Mouse (Mus musculus): ENCODE measurements around the gene Jmjd6.

Jmjd6 gene

DNA sequence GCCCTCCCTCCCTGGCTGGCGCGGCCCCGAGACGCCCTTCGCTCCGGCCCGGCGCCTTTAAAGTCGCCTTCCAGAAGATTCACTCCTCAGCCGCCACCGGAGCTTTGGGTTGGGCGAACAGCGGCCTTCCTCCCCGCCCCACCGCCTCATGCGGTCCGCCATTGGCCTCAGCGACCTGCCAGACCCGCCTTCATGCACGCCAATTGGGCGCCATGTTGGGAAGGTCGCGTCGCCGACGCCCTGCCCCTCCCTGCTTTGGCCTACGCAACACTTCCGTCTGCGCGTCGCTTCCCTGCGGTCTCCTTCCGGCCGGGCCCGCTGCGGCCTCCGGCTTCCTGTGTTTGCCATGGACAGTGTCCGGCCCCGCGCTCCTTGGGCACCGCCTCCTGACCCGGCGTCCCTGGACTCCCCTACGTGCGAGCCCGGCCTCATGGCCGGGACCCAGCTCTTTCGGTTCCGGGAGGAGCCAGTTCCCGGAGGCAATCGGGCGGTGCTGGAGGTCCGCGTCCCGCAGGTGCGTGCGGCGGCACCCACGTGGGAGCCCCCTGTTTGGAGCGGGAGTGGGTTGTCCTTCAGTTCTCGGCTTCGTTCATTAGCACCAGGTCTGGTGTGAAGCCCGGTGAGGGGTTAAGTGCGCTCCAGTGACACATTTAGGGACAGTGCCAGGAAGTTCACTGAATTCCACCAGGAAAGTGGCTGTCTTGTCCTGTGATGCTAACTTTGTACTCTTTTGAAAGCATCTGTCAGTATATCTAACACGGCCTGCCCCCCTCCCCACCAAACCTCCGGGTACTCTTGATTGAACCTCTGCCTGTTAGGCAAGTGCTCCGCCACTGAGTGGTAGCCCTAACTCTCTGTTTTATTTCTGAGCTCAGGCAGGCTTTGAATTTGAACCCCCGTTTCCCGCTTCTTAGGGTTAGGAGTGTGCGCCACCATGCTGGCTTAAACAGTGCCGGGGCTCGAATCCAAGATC lies at the start of gene Jmjd6, which contains the start of gene Mettl23:
Jmjd6 (minus strand) TSS at position 189 of the 973 bp plus-strand sequence.
Mettl23 (plus strand) TSS at position 18 of the 973 bp plus-strand sequence.
- peak; percentile 89 for DNase-seq (ENCODE audit: low spot score)

DNA sequence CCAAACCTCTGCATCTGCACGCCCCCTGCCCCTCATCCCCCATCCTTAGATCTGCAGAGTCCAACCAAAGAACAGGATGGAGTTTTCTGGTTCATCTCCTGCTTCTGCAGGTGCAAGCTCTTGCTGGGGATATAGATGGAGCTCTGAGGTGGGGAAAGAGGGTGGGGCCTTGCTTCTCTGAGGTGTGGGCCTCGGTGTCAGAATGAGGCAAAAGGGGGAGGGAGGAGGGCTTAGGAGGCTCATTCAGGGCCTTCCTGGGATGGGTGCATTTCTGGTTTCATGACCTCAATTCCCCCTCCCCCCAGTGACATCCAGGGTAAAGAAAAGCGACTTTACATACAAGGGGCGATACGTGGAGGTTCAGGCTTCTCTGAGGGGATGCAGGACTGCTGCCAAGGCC lies 43.9 kb upstream of the Jmjd6 start:
- no peak for DNase-seq (ENCODE audit: low spot score)

DNA sequence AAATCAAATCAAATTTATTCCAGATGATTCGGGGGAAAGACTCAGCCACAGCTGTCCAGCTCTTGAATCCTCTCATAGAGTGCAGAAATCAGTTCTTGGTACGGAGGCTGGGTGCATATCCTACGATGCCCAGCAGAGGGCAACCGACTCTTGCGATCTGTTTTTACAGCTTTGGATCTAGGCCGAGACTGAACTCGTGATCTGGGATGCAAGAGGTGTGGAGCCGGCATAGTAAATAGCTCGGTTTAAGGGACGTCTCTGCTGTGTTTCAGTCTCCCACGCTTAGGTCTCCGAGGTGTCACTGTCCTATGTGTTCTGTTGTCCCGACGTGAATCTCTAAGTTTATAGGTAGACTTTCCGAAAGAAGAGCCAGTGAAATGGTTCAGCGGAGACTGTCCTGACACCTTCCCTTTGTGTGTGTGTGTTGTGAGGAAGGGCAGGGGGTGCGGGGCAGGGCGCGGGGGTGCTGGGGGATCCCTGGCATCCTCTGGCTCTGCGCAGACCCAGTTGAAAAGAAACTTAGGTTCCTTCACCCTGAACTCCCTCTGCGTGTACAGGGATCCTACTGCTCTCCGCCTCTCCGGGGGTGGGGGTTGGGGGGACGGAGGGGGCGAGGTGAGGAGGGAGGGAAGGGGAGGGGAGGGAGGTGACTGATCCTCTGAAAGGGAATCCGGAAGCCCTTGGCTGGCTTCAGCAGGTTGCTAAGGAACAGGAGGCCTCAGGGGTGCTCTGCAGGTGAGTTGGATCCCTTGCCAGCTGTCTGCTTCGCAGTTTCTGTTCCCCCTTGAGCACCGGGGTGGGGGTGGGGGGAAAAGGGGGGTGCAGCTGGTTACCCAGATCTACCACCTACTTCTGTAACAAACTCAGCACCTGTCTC lies 42.3 kb upstream of the Jmjd6 start:
- peak; percentile 66 for DNase-seq (ENCODE audit: low spot score)

DNA sequence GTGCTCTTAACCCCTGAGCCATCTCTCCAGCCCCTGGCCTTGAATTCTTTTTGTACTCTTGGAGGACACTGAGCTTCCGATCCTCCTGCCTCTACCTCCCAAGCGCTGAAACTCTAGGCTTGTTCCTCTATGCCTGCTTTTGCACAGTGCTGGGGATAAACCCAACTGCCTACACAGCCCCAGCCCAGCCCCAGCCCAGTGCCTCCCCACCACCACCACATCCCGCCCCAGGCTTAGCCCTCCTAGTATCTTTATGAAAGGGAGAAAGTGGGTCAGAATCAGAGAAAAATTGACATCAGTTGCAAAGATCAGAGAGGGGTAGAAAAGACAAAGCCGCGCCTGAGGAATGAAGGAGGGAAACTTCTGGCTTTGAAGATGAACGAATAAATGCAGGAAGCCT lies 40.8 kb upstream of the Jmjd6 start:
- no peak for DNase-seq (ENCODE audit: low spot score)

DNA sequence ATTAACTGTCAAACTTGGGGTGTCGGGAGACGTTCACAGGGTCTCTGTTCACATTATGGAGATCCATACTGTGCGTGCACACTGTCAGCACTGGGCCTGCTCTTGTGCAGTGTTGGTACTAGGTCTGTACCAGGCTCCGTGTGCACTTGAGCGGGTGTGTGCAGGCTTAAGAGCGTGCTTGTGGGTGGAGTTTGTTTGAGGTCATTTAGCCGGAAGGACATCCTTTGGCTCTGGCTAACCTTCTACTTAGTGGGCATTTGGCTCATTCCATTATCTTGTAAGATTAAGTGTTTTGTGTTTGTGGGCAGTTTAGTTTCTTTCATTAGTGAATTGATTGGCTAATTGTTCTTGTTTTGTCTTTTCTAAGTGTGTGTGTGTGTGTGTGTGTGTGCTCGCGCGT lies 39.2 kb upstream of the Jmjd6 start:
- no peak for DNase-seq (ENCODE audit: low spot score)

DNA sequence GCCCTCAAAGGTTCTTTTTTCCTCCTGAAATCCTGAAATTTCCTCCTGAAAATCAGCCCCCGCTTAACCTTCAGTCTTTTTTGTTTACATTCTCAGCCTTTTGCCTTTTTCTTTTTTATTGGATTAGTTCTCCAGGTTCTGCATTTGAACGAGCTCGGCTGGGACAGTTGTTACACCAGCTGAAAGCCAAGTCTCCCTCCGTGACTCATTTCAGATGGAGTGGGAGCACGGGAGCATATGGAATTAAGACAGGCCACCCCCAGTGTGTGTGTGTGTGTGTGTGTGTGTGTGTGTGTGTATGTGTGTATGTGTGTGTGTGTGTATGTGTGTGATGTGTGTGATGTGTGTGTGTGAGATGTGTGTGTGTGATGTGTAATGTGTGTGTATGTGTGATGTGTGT lies 38.2 kb upstream of the Jmjd6 start:
- no peak for DNase-seq (ENCODE audit: low spot score)

DNA sequence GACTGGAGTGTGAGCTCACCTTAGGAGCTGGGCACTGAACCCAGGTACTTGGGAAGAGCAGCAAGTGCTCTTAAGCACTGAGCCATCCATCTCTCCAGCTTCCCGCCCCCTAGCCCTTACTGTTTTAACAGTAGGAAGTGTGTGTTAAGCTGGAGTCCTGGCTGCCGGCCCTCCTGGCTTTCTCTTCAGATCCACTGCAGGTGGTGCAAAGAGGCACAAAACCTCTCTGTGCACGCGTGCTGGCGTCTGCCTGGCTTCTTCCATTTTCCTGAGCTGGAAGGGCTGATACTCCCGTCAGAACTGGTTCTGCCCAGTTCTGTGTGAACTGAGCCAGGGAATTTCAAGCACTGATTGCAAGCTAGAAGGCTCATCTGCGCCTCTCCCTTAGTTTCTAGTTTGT lies 37.6 kb upstream of the Jmjd6 start:
- DNase-seq (ENCODE audit: low spot score): no peak

DNA sequence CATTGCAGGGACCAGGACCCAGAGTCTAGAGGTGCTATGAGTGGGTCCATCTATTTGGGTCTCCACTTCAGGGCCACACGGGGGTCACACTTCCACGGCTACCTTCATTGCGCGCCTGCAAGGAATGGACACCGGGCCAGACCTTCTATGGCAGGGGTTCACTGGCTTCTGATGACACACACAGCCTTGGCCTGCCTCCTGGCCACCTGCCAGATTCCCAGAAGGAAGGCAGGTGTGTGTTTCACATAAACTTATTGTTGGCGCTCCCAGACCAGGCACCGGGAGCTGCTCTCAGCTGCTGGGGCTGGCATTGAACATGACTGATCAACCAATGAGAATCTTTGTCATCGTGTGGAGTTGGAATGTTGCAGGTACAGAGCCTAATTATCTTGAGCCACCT lies 35.2 kb upstream of the Jmjd6 start:
- no peak for DNase-seq (ENCODE audit: low spot score)

DNA sequence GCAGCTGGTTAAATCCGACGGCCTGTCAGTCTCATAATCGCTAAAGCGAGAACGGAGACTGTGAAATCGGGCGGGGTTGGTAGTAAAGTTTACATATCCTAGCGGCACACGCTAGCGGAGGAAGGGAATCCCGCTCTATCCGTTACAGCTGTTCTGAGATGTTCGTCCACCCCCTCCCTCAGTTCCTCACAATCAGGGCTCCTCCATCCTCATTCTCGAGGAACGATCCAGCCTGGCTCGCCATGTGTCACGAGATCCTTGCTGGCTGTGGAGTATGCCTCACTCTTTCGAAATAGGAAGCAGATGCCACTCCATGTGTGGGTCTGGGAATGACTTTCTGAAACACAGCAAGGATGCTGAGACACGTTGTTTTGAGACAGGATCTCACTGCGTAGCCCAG lies 30.7 kb upstream of the Jmjd6 start:
- DNase-seq (ENCODE audit: low spot score): no peak

DNA sequence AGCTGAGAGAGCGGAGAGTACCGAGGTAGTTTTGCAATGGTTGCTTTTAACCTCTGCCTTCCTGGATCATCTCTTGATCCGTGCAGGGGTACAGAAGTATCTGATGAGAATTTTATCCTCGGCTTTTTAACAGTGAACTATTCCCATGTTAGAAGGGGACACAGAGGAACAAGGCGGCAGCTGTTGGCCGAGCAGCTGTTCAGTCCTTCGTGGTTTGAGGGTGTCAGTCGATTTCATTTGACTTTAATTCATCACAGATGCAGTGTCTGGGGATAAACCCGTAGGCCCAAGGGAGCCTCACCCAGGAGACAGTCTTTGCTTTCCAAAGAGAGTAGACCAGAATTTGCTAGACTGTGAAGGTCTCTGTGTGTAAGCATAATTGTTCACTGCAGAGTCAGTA lies 28.3 kb upstream of the Jmjd6 start:
- DNase-seq (ENCODE audit: low spot score): no peak

DNA sequence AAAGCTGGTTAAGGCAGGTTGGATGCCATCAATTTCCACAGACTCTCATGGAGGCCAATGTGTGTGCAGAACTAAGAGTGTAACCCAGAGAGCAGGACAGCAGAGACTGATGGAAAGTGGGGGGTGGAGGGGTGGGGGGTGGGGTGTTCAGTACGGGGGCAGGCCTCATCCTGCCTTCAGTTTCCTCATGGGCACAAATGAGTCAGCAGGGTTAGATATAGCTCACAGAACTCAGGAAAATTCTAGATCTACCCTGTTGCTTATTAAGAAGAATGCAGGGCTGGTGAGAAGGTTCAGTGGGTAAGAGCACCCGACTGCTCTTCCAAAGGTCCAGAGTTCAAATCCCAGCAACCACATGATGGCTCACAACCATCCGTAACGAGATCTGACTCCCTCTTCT lies 26.4 kb upstream of the Jmjd6 start:
- DNase-seq (ENCODE audit: low spot score): no peak

DNA sequence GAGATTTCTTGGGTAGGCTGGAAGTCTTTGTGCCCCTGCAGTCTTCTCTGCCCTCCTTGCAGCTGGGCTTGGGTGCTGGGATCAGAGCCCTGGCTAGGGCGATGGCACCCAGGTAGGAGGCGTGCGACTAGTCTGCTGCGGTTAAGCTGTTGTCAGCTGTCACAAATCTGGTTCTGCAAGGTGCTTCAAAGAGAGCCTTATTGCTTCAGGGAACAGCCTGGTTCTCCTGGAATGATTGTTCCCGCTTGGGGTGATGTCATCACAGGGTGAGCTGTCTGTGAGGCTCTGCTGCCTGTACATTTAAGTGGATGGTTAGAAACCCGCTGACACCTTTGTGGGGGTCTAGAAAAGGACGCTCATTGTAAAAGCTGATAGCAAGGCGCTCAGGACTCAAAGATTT lies 26.0 kb upstream of the Jmjd6 start:
- no peak for DNase-seq (ENCODE audit: low spot score)

DNA sequence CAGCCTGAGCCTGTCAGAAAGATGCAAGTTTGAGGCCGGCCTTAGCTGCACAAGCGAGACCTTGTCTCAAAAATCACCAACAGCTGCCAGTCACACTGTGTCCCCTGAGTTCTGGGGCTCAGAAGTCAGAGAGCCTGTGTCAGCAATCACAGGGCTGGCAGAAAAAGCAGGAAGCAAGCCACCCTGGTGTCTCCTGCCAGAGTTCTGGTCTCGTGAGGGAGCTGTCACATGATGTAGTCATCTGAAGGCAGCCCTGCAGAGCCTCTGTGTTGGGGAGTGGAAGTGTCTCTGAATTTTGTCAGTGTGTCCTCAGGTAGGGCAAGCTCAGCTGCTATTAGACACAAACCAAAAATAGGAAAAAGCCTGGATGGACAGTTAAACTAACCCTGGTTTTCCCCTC lies 24.9 kb upstream of the Jmjd6 start:
- no peak for DNase-seq (ENCODE audit: low spot score)

DNA sequence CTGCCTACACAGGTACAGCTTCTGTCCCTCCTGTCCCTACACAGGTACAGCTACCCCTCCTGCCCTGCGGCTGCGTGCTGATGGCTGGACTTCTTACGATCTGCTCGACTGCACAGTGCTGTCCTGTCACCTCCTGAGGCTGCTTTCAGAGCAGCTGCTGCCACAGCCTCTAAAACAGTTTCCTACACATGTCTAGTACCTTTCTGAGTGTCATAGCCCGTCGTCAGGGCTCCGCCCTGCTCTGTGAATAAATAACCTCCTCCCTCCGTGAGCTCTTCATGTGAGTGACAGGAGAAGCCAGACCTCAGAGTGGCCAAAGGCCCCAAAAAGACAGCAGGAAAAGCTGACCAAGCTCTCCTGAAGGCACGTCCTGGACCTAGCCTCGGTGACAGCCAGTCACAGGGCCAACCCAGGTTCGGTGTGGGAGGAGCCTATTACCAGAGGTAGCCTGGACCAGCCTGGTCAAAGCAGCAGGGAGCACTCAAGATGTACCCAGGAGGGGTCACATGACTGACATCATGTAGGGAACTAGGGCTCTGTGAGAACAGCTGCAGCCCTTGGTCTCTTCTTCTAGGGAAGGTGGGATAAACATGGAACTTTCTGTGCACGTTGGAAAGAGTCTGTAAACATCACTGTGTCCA lies 22.8 kb upstream of the Jmjd6 start:
- no peak for DNase-seq (ENCODE audit: low spot score)

DNA sequence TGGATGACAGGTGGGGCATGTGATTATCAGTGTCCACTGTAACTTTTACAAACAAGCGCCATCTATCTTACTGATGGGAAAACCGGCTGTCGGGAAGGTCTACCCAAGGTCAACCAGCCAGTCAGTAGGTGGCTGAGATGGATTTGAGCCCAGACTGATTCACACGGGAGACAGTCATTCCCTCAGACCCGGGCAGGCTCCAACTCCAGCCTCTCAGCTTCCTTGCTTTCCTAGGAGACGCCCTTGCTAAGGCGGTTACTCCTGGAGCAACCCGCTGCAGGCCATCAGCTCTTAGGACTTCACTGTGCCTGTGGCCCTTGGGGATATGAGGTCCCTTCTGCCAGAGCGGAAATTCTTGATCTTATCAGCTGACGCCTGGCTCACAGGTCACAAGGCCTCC lies 21.2 kb upstream of the Jmjd6 start:
- no peak for DNase-seq (ENCODE audit: low spot score)

DNA sequence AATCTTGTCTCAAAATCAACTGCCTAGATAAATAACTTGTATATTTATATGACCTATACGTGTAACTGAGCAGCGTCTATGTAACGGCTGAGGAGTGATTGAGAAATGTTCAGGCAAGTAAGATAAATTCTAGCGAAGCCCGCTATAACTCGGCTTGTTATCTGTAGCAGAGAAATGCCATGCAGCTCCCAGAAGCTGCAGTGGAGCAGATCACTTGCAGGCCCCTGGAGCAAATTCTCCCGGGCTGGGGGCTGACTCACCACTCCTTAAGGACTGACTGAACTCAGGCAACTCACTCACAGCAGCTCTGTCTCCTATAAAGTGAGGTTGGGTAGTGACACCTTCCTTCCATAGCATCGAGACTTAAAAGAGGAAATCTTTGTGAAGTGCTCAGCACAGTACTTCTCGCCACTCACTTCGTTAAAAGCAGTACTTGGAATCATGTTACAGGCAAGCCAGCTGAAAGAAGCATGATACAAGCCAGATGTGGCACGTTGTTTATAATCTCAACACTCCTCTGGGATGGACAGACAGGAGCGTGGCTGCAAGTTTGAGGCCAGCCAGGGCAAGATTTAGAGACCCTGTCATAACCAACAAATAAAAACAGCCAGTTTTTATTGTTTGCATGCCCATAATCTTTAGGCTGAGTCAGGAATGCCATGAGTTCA lies 14.1 kb upstream of the Jmjd6 start:
- no peak for DNase-seq (ENCODE audit: low spot score)

DNA sequence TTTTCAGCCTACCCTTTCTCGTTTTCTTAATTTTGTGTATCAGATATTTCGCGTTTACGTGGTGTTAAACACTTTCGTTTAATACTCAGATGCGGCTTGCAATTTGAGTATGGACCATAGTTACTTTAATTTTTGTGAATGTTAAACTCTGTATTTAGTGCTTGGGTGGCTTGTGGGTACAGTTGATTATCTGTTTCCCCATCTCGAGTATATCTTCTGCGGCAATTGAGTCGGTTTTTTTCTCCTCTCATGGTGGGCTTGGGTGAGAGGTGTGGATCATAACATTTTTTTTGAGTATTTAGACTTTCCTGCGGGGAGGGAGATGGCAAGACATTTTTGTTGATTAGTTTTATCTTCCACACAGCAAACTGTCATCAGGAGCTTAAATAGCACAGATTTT lies 11.0 kb upstream of the Jmjd6 start:
- no peak for DNase-seq (ENCODE audit: low spot score)

DNA sequence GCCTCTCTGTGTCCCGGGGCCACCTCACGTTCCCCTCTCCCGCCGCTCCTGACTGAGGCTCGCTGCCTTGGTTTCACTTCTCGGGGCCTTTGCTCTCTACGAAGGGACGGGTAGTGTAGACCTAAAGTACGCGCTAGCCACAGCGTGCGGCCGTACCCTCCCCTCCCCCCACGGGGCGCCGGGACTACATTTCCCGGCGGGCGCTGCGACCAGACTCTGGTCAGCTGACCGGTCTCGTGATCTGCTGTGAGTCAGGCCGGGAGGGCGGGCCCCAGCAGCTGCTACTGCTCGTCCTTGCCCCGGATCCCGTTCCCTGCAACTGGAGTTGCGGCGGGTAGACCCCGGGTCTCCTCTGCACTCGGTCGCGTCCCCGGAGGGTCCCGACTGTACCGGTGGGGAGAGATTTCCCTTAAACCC lies 10.3 kb upstream of the Jmjd6 start:
- peak; percentile 98 for DNase-seq (ENCODE audit: low spot score)

DNA sequence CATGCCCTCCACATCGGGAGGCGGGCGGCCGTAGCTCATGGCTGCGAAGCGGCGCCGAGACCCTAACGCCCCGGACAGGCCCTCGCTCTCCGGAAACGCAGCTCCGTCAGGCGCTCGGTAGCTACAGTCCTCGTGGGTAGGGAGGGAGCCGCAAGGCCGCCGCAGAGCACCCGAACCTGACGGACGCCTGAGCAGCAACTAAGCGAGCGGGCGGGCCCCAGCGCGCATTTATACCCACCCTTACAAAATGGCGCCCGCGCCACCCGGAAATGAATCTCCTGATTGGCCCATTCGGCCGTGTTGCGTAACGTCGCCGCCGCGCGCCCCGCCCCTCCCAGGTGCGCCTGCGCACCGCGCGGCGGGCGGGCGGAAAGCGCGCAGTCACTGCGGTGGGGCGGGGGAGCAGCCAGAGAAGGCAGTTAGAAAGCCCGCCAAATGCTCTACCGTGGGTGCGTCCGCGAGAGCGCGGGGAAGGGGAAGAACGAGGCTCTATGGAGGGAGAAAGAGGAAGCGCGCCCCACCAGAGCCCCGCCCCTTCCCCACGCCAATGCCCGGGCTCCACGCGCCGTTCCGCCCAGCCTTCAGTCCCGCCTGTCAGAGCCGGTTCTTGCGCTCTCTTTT lies 9.8 kb upstream of the Jmjd6 start, which contains the start of gene Srsf2:
Srsf2 (minus strand) TSS at position 204 of the 621 bp plus-strand sequence.
- peak; percentile 98 for DNase-seq (ENCODE audit: low spot score)

DNA sequence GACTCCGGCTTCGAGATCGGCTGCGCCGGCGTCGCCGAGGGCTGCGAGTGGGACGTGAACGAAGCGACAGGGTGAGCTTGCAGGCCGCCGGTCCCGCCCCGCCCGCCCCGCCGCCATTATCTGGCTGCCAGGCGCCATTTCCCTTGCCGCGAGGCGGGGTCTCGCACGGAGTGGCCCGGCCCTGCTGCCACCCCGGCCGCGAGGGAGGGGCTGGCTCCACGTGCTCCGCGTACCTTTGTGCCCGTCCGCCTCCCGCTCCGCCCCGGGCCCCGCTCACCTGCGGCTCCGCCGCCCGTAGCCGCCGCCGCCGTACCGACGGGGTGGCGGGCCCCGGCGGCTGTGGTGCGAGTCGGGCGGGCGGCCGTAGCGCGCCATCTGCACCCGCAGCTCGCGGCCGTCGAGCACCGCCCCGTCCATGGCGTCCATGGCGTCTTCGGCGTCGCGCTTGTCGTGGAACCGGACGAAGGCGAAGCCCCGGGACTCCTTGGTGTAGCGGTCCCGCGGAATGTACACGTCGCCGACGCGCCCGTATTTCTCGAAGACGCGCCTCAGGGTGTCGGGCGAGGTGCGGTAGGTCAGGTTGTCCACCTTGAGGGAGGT lies 9.1 kb upstream of the Jmjd6 start, which contains the start of gene Mfsd11:
Mfsd11 (plus strand) TSS at position 150 of the 600 bp plus-strand sequence.
- DNase-seq (ENCODE audit: low spot score): peak; percentile 69

All from urinary bladder, postnatal 25 days (tissue).